Mouse (Mus musculus) bone marrow macrophage, adult 2 months (primary cell): ENCODE results near the gene Sbf1.

Experiments
- CTCF ChIP-seq: IDR thresholded peaks from 2 replicates; pipeline ENCODE4 v1.5.1; 2012; ENCODE audit warnings: low read depth, mild to moderate bottlenecking, low read length, moderate library complexity
- POLR2A ChIP-seq: IDR thresholded peaks from 2 replicates; pipeline ENCODE4 v1.6.1; 2012; ENCODE audit warnings: mild to moderate bottlenecking, low read depth, low read length, borderline replicate concordance

GRCm38 (mm10) chr15:89314511-89315189, 461 bp downstream of the Sbf1 start:
- no peak for TF ChIP-seq CTCF
- no peak for TF ChIP-seq POLR2A
